Mouse (Mus musculus) midbrain, embryonic 11.5 days (tissue): ENCODE data around the gene Papola. TPM values are rescaled to one million over a fixed set of nuclear protein-coding genes. Genes with fewer than 3 reads are reported as not detected.
"Not testable (repeated sequence)": the region's sequence is repeated elsewhere in the genome, so short reads cannot be mapped to it uniquely, and the experiment has no call there.

Experiments used
- ATAC-seq: fragments of 200-750 bp; cut with Nextera tagmentation; 2 replicates; pipeline ENCODE4 v1.8.0; 2017; ENCODE audit warnings: moderate TSS enrichment, moderate library complexity; ENCODE audit not compliant: low FRiP score
- DNase-seq: peaks from one replicate; pipeline ENCODE4 v3.0.0; 2015; ENCODE audit warnings: low spot score; ENCODE audit errors: missing footprints
- H3K27ac ChIP-seq: fragments of 300-500 bp; sonication (generic); 2 replicates; pipeline ENCODE4 v1.5.1; 2014; ENCODE audit warnings: low read depth, low read length
- H3K27me3 ChIP-seq: fragments of 300-500 bp; sonication (generic); 2 replicates; pipeline ENCODE4 v1.6.1; 2014; ENCODE audit warnings: mild to moderate bottlenecking, low read length, moderate library complexity, mixed read lengths; ENCODE audit not compliant: control insufficient read depth, insufficient read depth
- H3K36me3 ChIP-seq: fragments of 300-500 bp; sonication (generic); 2 replicates; pipeline ENCODE4 v1.6.1; 2014; ENCODE audit warnings: mild to moderate bottlenecking, low read length, moderate library complexity, mixed read lengths; ENCODE audit not compliant: control insufficient read depth, insufficient read depth
- H3K4me1 ChIP-seq: fragments of 300-500 bp; sonication (generic); 2 replicates; pipeline ENCODE4 v1.6.1; 2014; ENCODE audit warnings: low read length; ENCODE audit not compliant: control insufficient read depth, insufficient read depth
- H3K4me2 ChIP-seq: fragments of 300-500 bp; sonication (generic); 2 replicates; pipeline ENCODE4 v1.6.1; 2014; ENCODE audit warnings: mild to moderate bottlenecking, moderate library complexity
- H3K4me3 ChIP-seq: fragments of 300-500 bp; sonication (generic); 2 replicates; pipeline ENCODE4 v1.5.1; 2014; ENCODE audit warnings: low read depth, low read length
- H3K9ac ChIP-seq: fragments of 300-500 bp; sonication (generic); 2 replicates; pipeline ENCODE4 v1.6.1; 2014; ENCODE audit warnings: low read length
- H3K9me3 ChIP-seq: fragments of 300-500 bp; sonication (generic); 2 replicates; pipeline ENCODE4 v1.6.1; 2016; ENCODE audit warnings: low read length; ENCODE audit not compliant: control insufficient read depth
- WGBS: fragments of 180-500 bp; shearing (Covaris S2); extraction: QIAGEN DNeasy Blood & Tissue Kit; methylation state at CpG from one replicate; pipeline ENCODE4 v1.1.7; 2014; 5-methylcytosine and 5-hydroxymethylcytosine counted together
- polyA plus RNA-seq: library from polyadenylated mRNA; unstranded; fragments of >200 nt; fragmentation: Nextera tagmentation; extraction: Ambion mirVana; gene quantifications from 2 replicates; pipeline ENCODE4 v1.2.1, GENCODE M21; 2014

Gene Papola
- polyA plus RNA-seq, 1 experiment from 2014 or later, result 253 TPM

GRCm38 (mm10) chr12:105823472-105823871 lies 39.0 kb downstream of the Papola start:
- no peak for ATAC-seq
- WGBS, result 92% methylated on average over 4 of the region's 4 CpGs
- H3K36me3 ChIP-seq, result peaks cover 23% of the 10 kb centered on the region
- no peak overlapping the region for H3K9ac ChIP-seq
- DNase-seq, result no peak
- no peak overlapping the region for H3K27ac ChIP-seq
- no peaks in the 10 kb centered on the region for H3K27me3 ChIP-seq
- H3K4me2 ChIP-seq, result no peak overlapping the region
- H3K9me3 ChIP-seq, result no peaks in the 10 kb centered on the region
- H3K4me3 ChIP-seq, result no peak overlapping the region
- H3K4me1 ChIP-seq, result no peaks in the 10 kb centered on the region

- Histone ChIP-seq H3K9ac (no peak overlapping the region), H3K4me3 (no peak overlapping the region), H3K4me2 (no peak overlapping the region), H3K9me3 (no peaks in the 10 kb centered on the region), H3K27ac (no peak overlapping the region), H3K4me1 (no peaks in the 10 kb centered on the region), H3K36me3 (peaks cover 35% of the 10 kb centered on the region), H3K27me3 (no peaks in the 10 kb centered on the region)
- ATAC-seq (no peak), DNase-seq (no peak)
- WGBS, result 90% methylated on average over 8 of the region's 8 CpGs
These were observed 40.2 kb downstream of the Papola start for GRCm38 (mm10) chr12:105824743-105825142.

GRCm38 (mm10) chr12:105825266-105825665 lies 40.8 kb downstream of the Papola start:
- Histone ChIP-seq H3K4me3 (no peak overlapping the region), H3K4me2 (no peak overlapping the region), H3K4me1 (no peaks in the 10 kb centered on the region), H3K27me3 (no peaks in the 10 kb centered on the region), H3K9me3 (no peaks in the 10 kb centered on the region), H3K9ac (no peak overlapping the region), H3K27ac (no peak overlapping the region), H3K36me3 (peaks cover 36% of the 10 kb centered on the region)
- DNase-seq, result no peak
- ATAC-seq, result no peak
- 95% methylated on average over 4 of the region's 4 CpGs for WGBS

GRCm38 (mm10) chr12:105832541-105832940 lies 48.0 kb downstream of the Papola start:
- no peak overlapping the region for H3K9ac ChIP-seq
- no peak overlapping the region for H3K4me2 ChIP-seq
- no peaks in the 10 kb centered on the region for H3K27me3 ChIP-seq
- WGBS, result 88% methylated on average over 6 of the region's 6 CpGs
- H3K9me3 ChIP-seq, result no peaks in the 10 kb centered on the region
- ATAC-seq (no peak), DNase-seq (no peak)
- peaks cover 32% of the 10 kb centered on the region for H3K36me3 ChIP-seq
- H3K4me1 ChIP-seq, result no peaks in the 10 kb centered on the region
- H3K4me3 ChIP-seq, result no peak overlapping the region
- no peak overlapping the region for H3K27ac ChIP-seq

- no peaks in the 10 kb centered on the region for H3K27me3 ChIP-seq
- no peak overlapping the region for H3K4me2 ChIP-seq
- no peak overlapping the region for H3K27ac ChIP-seq
- DNase-seq (no peak), ATAC-seq (no peak)
- no peaks in the 10 kb centered on the region for H3K4me1 ChIP-seq
- H3K9ac ChIP-seq, result no peak overlapping the region
- no peaks in the 10 kb centered on the region for H3K9me3 ChIP-seq
- peaks cover 14% of the 10 kb centered on the region for H3K36me3 ChIP-seq
- H3K4me3 ChIP-seq, result no peak overlapping the region
- 84% methylated on average over 6 of the region's 6 CpGs for WGBS
These were observed 50.4 kb downstream of the Papola start for GRCm38 (mm10) chr12:105834926-105835325.

GRCm38 (mm10) chr12:105835571-105835970 lies 51.1 kb downstream of the Papola start:
- ATAC-seq (no peak), DNase-seq (no peak)
- Histone ChIP-seq H3K4me2 (no peak overlapping the region), H3K9me3 (no peaks in the 10 kb centered on the region), H3K27me3 (no peaks in the 10 kb centered on the region), H3K9ac (no peak overlapping the region), H3K4me1 (no peaks in the 10 kb centered on the region), H3K4me3 (no peak overlapping the region), H3K27ac (no peak overlapping the region), H3K36me3 (peaks cover 16% of the 10 kb centered on the region; the same call in 1 of the 2 replicates)
- 90% methylated on average over 6 of the region's 6 CpGs for WGBS

- Histone ChIP-seq H3K9me3 (no peaks in the 10 kb centered on the region), H3K4me2 (no peak overlapping the region), H3K36me3 (peaks cover 18% of the 10 kb centered on the region; the same call in 1 of the 2 replicates), H3K4me3 (no peak overlapping the region), H3K4me1 (no peaks in the 10 kb centered on the region), H3K27me3 (no peaks in the 10 kb centered on the region), H3K27ac (no peak overlapping the region), H3K9ac (no peak overlapping the region)
- 88% methylated on average over 2 of the region's 2 CpGs for WGBS
- no peak for ATAC-seq
- no peak for DNase-seq
These were observed 51.7 kb downstream of the Papola start for GRCm38 (mm10) chr12:105836196-105836595.

- WGBS, result 90% methylated on average over 4 of the region's 4 CpGs
- H3K36me3 ChIP-seq, result peaks cover 16% of the 10 kb centered on the region; the same call in 1 of the 2 replicates
These were observed 54.6 kb downstream of the Papola start for GRCm38 (mm10) chr12:105839096-105839495.

GRCm38 (mm10) chr12:105840545-105840944 lies 56.1 kb downstream of the Papola start:
- H3K36me3 ChIP-seq, H3K4me3 ChIP-seq, H3K27ac ChIP-seq, H3K9ac ChIP-seq, DNase-seq, ATAC-seq, H3K9me3 ChIP-seq, H3K27me3 ChIP-seq, H3K4me1 ChIP-seq, H3K4me2 ChIP-seq: not testable (repeated sequence)
- WGBS, result 92% methylated on average over 8 of the region's 8 CpGs

More at GRCm38 (mm10) chr12:105839096-105839495, 54.6 kb downstream of the Papola start:
- Histone ChIP-seq H3K4me2 (no peak overlapping the region), H3K4me3 (no peak overlapping the region), H3K27me3 (no peaks in the 10 kb centered on the region), H3K27ac (no peak overlapping the region), H3K9me3 (no peaks in the 10 kb centered on the region), H3K4me1 (no peaks in the 10 kb centered on the region), H3K9ac (no peak overlapping the region)
- DNase-seq, result no peak
- ATAC-seq, result no peak
